Mouse (Mus musculus) kidney, adult 2 months (tissue): ENCODE results near the gene Kank1.

Experiments
- CTCF ChIP-seq: fragments of 200-500 bp; conservative IDR thresholded peaks from 2 replicates; pipeline ENCODE4 v1.5.1; 2011; ENCODE audit warnings: low read depth, mild to moderate bottlenecking, control low read depth, low read length, moderate library complexity, mixed read lengths; ENCODE audit not compliant: insufficient read depth, insufficient read length
- POLR2A ChIP-seq: fragments of 200-500 bp; IDR thresholded peaks from one replicate; pipeline ENCODE4 v1.6.1; 2011; ENCODE audit warnings: low read depth, low read length, control low read depth

GRCm38 (mm10) chr19:25387902-25388301 is 151.1 kb downstream of the Kank1 start:
- no peak for TF ChIP-seq POLR2A
- TF ChIP-seq CTCF = no peak
